Mouse (Mus musculus) urinary bladder, postnatal 36 days (tissue): Measurements from ENCODE around the gene Litaf.

Source experiments
- DNase-seq, 2 experiments: peaks; one replicate each; pipeline ENCODE4 v3.0.0; 2022; ENCODE audit warnings: low spot score in 2 of 2, mixed read lengths in 1 of 2

The Litaf gene

GRCm38 (mm10) chr16:10911061-10911460 lies 154.9 kb downstream of the Litaf start:
- DNase-seq, result no peak

- DNase-seq, result no peak
Measured at GRCm38 (mm10) chr16:10910541-10910940, 155.4 kb downstream of the Litaf start.
